Mouse (Mus musculus) lung, embryonic 16.5 days (tissue): ENCODE results near the gene Brpf1. TPM values are rescaled to one million over a fixed set of nuclear protein-coding genes. Genes with fewer than 3 reads are reported as not detected.

Experiments used
- ATAC-seq: fragments of 200-750 bp; cut with Nextera tagmentation; 2 replicates; pipeline ENCODE4 v1.8.0; 2017; ENCODE audit warnings: low read depth, mild to moderate bottlenecking, moderate library complexity
- H3K27ac ChIP-seq: fragments of 300-500 bp; sonication (generic); 2 replicates; pipeline ENCODE4 v1.5.1; 2014; ENCODE audit warnings: mild to moderate bottlenecking, control low read depth, low read length
- H3K27me3 ChIP-seq: fragments of 300-500 bp; sonication (generic); 2 replicates; pipeline ENCODE4 v1.6.1; 2014; ENCODE audit warnings: low read depth, low read length, mixed read lengths; ENCODE audit not compliant: control insufficient read depth, insufficient read depth
- H3K36me3 ChIP-seq: fragments of 300-500 bp; sonication (generic); 2 replicates; pipeline ENCODE4 v1.6.1; 2014; ENCODE audit warnings: low read length; ENCODE audit not compliant: control insufficient read depth, insufficient read depth
- H3K4me1 ChIP-seq: fragments of 300-500 bp; sonication (generic); replicated peaks from 2 replicates; pipeline ENCODE4 v1.6.1; 2014; ENCODE audit warnings: low read length, mixed read lengths; ENCODE audit not compliant: control insufficient read depth, insufficient read depth
- H3K4me2 ChIP-seq: fragments of 300-500 bp; sonication (generic); 2 replicates; pipeline ENCODE4 v1.6.1; 2014; ENCODE audit warnings: low read depth, low read length, control low read depth
- H3K4me3 ChIP-seq: fragments of 300-500 bp; sonication (generic); 2 replicates; pipeline ENCODE4 v1.5.1; 2014; ENCODE audit warnings: mild to moderate bottlenecking, low read length, control low read depth
- H3K9ac ChIP-seq: fragments of 300-500 bp; sonication (generic); 2 replicates; pipeline ENCODE4 v1.6.1; 2014; ENCODE audit warnings: low read length, control low read depth
- H3K9me3 ChIP-seq: fragments of 300-500 bp; sonication (generic); 2 replicates; pipeline ENCODE4 v1.6.1; 2016; ENCODE audit warnings: low read length; ENCODE audit not compliant: control insufficient read depth
- WGBS: fragments of 180-500 bp; shearing (Covaris S2); extraction: QIAGEN DNeasy Blood & Tissue Kit; methylation state at CpG from one replicate; pipeline ENCODE4 v1.1.7; 2014; 5-methylcytosine and 5-hydroxymethylcytosine counted together
- polyA plus RNA-seq: library from polyadenylated mRNA; unstranded; fragments of >200 nt; fragmentation: Nextera tagmentation; extraction: Ambion mirVana; gene quantifications from 2 replicates; pipeline ENCODE4 v1.2.1, GENCODE M21; 2015

Gene Brpf1
- polyA plus RNA-seq, 1 experiment from 2014 or later: 19.1 TPM

DNA sequence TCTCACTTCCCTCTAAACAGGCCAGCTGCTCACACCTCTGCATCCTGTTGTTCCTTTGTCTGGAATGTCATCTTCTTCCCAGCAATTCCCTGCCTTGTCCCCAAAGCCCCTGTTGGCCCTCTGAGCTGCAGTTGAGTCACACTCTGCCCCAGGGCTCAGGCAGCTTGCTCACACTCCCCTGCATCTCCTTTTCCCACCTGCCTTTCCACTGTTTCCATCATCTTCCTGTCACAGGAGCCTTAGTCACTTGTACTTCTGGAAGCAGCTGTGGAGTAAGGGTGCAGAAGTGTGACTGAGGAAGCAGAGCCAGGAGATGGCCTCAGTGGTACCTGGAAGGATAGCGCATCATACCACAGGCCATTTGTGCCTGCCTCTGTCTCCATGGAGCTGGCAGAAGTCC lies 55.3 kb downstream of the Brpf1 start:
- 81% methylated on average over 1 of the region's 1 CpGs for WGBS
- no peak overlapping the region for H3K27ac ChIP-seq
- no peak overlapping the region for H3K4me3 ChIP-seq
- no peaks in the 10 kb centered on the region for H3K4me1 ChIP-seq
- no peak overlapping the region for H3K9ac ChIP-seq
- no peak for ATAC-seq
- H3K27me3 ChIP-seq: no peaks in the 10 kb centered on the region
- no peaks in the 10 kb centered on the region for H3K9me3 ChIP-seq
- no peaks in the 10 kb centered on the region; the same call in 1 of the 2 replicates for H3K36me3 ChIP-seq
- no peak overlapping the region for H3K4me2 ChIP-seq

DNA sequence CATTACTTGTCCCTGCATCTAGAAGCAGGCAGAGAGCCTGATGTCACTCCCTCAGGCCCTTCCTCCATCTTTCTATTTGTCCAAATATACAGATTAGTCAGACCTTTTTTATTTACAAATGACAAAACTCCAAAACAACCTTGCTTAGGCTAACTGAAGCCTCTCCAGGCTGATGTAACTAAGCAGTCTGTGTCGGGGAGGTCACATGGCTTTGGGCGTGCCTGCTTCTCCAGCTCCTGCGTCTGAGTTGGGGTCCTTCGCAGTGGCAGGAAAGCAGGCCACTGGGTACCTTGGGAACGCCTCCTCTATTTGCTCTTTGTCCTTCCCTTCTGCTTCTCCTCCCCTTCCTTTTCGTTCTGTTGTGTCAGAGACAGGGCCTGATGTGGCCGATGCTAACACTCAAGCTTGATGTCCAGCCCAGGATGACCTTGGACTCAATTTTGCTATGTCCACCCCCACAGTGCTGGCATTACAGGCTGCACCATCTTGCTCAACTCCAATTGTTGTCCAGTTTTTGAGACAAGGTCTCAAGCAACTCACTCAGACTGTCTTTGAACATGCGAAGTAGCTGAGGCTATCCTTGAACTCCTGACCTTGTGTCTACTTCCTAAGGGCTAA lies 57.7 kb downstream of the Brpf1 start:
- 60% methylated on average over 8 of the region's 8 CpGs for WGBS
- H3K4me2 ChIP-seq: no peak overlapping the region

DNA sequence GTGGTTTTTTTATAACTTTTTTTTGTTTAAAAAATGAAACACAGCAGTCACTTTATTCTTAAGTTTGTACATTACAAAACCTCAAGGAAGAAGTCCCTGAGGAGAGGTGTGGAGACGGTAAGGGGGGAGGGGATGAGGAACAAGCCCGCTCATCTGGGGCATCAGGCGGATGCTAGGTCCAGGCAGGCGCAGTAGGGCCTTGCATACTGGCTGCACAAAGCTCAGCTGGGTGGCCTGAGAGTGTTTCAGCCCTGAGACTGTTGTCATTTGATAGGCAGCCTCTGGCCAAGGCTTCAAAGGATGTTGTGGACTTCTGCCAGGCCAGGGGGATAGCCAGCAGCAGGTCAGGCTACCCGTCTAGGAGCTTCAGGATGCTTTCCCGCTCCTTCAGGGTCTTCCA lies 59.7 kb downstream of the Brpf1 start:
- H3K9ac ChIP-seq: no peak overlapping the region
- no peak overlapping the region for H3K4me3 ChIP-seq
- no peaks in the 10 kb centered on the region for H3K4me1 ChIP-seq
- no peak for ATAC-seq
- WGBS: 88% methylated on average over 6 of the region's 6 CpGs
- no peaks in the 10 kb centered on the region for H3K9me3 ChIP-seq
- peaks cover 11% of the 10 kb centered on the region for H3K36me3 ChIP-seq
- no peaks in the 10 kb centered on the region for H3K27me3 ChIP-seq
- no peak overlapping the region for H3K4me2 ChIP-seq
- H3K27ac ChIP-seq: no peak overlapping the region

More for the DNA sequence above, 57.7 kb downstream of the Brpf1 start:
- no peak overlapping the region for H3K4me3 ChIP-seq
- no peaks in the 10 kb centered on the region for H3K4me1 ChIP-seq
- H3K36me3 ChIP-seq: peaks cover 3% of the 10 kb centered on the region
- no peaks in the 10 kb centered on the region for H3K9me3 ChIP-seq
- H3K27ac ChIP-seq: no peak overlapping the region
- ATAC-seq: no peak
- no peak overlapping the region for H3K9ac ChIP-seq
- no peaks in the 10 kb centered on the region for H3K27me3 ChIP-seq

DNA sequence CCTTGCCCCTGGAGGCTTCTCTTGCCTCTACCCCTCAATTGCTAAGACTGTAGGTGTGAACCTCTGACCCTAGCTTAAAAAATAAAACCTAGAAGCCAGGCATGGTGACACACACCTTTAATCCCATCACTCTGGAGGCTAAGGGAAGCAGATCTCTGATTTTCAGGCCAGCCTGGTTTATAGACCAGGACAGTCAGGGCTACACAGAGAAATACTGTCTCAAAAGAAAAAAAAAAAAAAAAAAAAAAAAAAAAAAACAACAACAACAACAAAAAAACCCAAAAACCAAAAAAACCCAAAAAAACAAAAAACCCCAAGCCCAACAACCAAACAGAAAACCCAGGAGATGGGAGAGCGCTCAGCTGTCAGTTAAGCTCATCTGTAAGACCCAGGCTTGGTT lies 60.6 kb downstream of the Brpf1 start:
- Histone ChIP-seq H3K36me3 (peaks cover 15% of the 10 kb centered on the region), H3K4me2 (no peak overlapping the region), H3K4me1 (no peaks in the 10 kb centered on the region), H3K27me3 (no peaks in the 10 kb centered on the region), H3K9me3 (no peaks in the 10 kb centered on the region), H3K9ac (no peak overlapping the region), H3K27ac (no peak overlapping the region), H3K4me3 (no peak overlapping the region)
- ATAC-seq: no peak
- WGBS: 93% methylated on average over 1 of the region's 1 CpGs

DNA sequence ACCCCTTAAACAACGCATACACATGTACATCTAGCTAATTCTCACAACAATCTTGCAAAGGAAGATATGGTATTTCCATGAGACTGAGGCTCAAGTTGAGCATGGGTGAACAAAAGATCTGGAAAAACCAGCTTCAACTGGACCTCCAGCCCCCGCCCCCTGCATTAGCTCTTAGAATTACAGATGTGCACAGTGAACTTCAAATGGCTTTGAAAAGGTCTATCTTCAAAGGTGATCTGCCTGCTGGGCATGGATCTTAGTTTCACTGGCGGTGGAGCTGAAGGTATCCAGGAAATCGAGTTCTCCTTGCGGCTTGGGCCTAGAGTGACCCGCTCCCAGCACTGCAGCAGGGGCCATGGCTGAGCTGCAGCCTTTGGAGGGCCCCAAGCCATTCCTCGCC lies 61.2 kb downstream of the Brpf1 start:
- peaks cover 15% of the 10 kb centered on the region for H3K36me3 ChIP-seq
- H3K4me2 ChIP-seq: no peak overlapping the region
- no peak overlapping the region for H3K4me3 ChIP-seq
- no peaks in the 10 kb centered on the region for H3K9me3 ChIP-seq
- no peaks in the 10 kb centered on the region for H3K4me1 ChIP-seq
- no peak overlapping the region for H3K9ac ChIP-seq
- 87% methylated on average over 7 of the region's 7 CpGs for WGBS
- H3K27ac ChIP-seq: no peak overlapping the region
- no peak for ATAC-seq
- no peaks in the 10 kb centered on the region for H3K27me3 ChIP-seq

DNA sequence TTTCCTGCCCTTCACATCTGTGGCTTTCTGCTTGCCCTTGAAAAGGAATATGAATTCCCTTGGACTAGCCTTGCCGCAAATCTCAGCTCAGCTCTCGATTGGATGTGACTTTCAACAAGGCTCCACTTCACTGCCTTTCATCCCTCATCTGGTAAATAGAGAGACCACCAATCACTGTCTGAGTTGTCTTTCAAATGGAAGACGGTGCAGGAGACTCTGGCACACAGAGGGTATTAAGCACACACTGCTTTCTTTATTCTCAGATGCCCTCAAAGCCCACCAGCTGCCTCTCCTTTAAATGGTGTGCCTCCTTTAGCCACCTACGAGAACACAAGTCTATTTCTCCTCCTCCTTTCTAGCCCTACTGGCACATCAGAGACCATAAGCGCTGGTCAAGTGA lies 61.6 kb downstream of the Brpf1 start:
- WGBS: 80% methylated on average over 5 of the region's 5 CpGs
- H3K4me2 ChIP-seq: no peak overlapping the region
- no peak overlapping the region for H3K27ac ChIP-seq
- no peak for ATAC-seq
- H3K27me3 ChIP-seq: no peaks in the 10 kb centered on the region
- no peak overlapping the region for H3K4me3 ChIP-seq
- peaks cover 18% of the 10 kb centered on the region for H3K36me3 ChIP-seq
- H3K9me3 ChIP-seq: no peaks in the 10 kb centered on the region
- no peaks in the 10 kb centered on the region for H3K4me1 ChIP-seq
- H3K9ac ChIP-seq: no peak overlapping the region

DNA sequence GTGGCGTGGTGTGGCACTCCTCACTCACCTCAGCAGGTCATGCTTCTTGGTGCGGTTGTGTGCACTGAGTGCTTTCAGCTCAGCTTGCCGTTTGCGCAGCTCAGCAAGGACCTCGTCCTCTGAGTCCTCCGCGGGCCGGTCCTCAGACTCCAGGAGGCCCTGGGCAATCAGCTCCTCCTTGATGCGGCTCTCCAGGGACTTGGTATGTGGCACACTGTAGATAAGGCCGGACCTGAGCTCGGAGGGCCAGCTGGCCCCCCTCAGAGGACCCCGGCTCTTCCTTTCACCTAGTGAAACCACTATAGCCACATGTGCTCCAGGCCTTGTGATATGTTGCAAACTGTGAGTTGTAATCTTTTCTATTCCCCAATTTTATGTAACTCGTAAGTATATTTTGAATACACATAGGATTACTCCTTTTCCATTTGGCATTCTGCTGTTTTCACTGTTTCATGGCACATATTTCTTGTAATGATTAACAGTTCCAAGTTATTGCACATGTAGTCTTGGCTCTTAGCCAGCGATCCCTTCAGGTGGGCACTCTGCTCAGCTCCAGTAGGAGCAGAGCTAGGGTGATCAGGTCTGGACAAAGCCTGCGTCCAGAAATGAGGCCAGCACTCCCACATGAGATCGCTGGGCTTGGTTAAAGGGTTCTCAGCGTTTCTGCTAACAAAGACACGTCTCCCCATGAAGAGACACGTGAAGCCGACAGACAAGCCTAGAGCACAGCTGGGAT lies 63.4 kb downstream of the Brpf1 start:
- Histone ChIP-seq H3K4me1 (no peaks in the 10 kb centered on the region), H3K9ac (no peak overlapping the region), H3K4me2 (no peak overlapping the region), H3K27me3 (no peaks in the 10 kb centered on the region), H3K4me3 (no peak overlapping the region), H3K36me3 (peaks cover 27% of the 10 kb centered on the region), H3K27ac (no peak overlapping the region), H3K9me3 (no peaks in the 10 kb centered on the region)
- WGBS: 80% methylated on average over 20 of the region's 20 CpGs
- peak; percentile 51; the same call in 1 of the 2 replicates for ATAC-seq

DNA sequence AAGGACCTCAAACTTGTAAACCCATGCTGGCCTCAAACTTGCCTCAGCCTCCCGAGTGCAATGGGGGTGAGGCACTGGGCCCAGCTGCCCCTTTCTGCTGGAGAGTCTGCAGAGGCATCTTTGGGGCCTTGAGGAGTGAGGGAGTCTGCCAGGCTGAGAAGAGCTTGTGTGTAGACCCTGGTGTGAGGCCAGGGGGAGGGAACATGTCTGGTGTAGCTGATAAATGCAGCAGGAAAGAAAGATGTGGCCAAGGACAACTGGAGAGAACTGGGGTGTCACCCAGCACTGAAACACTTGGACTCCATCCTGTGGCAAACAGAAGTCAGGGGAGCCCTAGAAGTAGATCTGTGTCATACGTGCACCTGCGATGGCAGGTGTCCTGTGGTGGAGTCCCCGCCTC lies 66.6 kb downstream of the Brpf1 start:
- 93% methylated on average over 4 of the region's 4 CpGs for WGBS

More for the DNA sequence above, 66.6 kb downstream of the Brpf1 start:
- Histone ChIP-seq H3K27ac (no peak overlapping the region), H3K9ac (no peak overlapping the region), H3K4me3 (no peak overlapping the region), H3K4me1 (no peaks in the 10 kb centered on the region; the same call in 1 of the 2 replicates), H3K9me3 (no peaks in the 10 kb centered on the region), H3K36me3 (peaks cover 30% of the 10 kb centered on the region), H3K27me3 (no peaks in the 10 kb centered on the region), H3K4me2 (no peak overlapping the region)
- ATAC-seq: no peak
